In the genomic region with DNA sequence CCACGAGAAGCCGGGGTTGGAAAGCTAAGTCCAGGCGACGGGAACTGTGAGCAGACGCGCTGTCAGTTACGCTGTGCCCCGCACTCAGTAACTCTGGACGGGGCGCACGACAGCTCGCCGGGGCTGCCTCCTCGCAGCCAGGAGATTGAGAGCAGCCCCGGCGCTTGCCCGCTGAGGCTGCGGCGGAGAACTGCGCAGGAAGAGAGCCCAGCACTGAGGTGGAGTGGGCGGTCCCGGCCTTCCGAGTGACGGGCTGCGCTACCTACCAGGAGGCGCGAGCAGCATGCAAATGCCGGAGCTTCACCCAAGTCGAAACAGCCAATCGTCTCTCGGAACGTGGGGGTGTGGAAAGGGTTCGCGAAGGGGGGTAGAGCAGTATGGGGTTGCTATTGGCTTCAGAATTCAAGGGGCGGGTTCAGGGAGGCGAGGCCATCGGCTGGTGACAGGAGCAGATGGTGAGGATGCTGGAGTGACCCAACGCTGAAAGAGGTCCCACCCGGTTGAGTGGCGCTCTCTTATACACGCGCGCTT, we compare ENCODE assay signal across 7 mouse cellular contexts. TPM values are rescaled to one million over a fixed set of nuclear protein-coding genes. Genes with fewer than 3 reads are reported as not detected.
DNase-seq lines count a peak whose midpoint lies in the region; ATAC-seq lines count a peak whose summit lies in the region.

Hs3st3b1 (minus strand) TSS at position 200 of the 531 bp plus-strand sequence.

- peak within 1 kb of the TSS; percentile 70 for H3K27ac ChIP-seq in embryonic facial prominence, embryonic 13.5 days
- peak within 1 kb of the TSS; percentile 84 for H3K27ac ChIP-seq in limb, embryonic 13.5 days
- H3K27ac ChIP-seq in midbrain, embryonic 15.5 days: peak within 1 kb of the TSS; percentile 61

- peak within 1 kb of the TSS; percentile 74 for H3K4me3 ChIP-seq in embryonic facial prominence, embryonic 13.5 days
- H3K4me3 ChIP-seq in limb, embryonic 13.5 days: peak within 1 kb of the TSS; percentile 80
- H3K4me3 ChIP-seq in midbrain, embryonic 15.5 days: peak within 1 kb of the TSS; percentile 60

- ATAC-seq in embryonic facial prominence, embryonic 13.5 days (ENCODE audit: insufficient number of reproducible peaks, insufficient read depth, low FRiP score, low TSS enrichment, low read depth): peak; percentile 96
- ATAC-seq in limb, embryonic 13.5 days (ENCODE audit: low FRiP score, low read depth): peak; percentile 94
- ATAC-seq in midbrain, embryonic 15.5 days (replicated peaks): peak; percentile 95

- H3K27me3 ChIP-seq in embryonic facial prominence, embryonic 13.5 days: peaks cover 70% of the 10 kb centered on the region
- H3K27me3 ChIP-seq in limb, embryonic 13.5 days: peaks cover 62% of the 10 kb centered on the region
- H3K27me3 ChIP-seq in midbrain, embryonic 15.5 days (replicated peaks): peaks cover 46% of the 10 kb centered on the region

- peak; percentile 93 for DNase-seq in adrenal gland, postnatal 25 days
- peak; percentile 92 for DNase-seq in heart, adult 8-10 months (ENCODE audit: low spot score)
- DNase-seq in kidney, adult 8-10 months: peak; percentile 93 to 97
- peak; percentile 92 to 95 for DNase-seq in spleen, adult 18-20 months

- peak within 1 kb of the TSS; percentile 87 for H3K9ac ChIP-seq in embryonic facial prominence, embryonic 13.5 days
- peak within 1 kb of the TSS; percentile 90 for H3K9ac ChIP-seq in limb, embryonic 13.5 days
- H3K9ac ChIP-seq in midbrain, embryonic 15.5 days: peak within 1 kb of the TSS; percentile 49

- peaks cover 56% of the 10 kb centered on the region for H3K4me1 ChIP-seq in embryonic facial prominence, embryonic 13.5 days
- H3K4me1 ChIP-seq in limb, embryonic 13.5 days: peaks cover 67% of the 10 kb centered on the region
- peaks cover 58% of the 10 kb centered on the region for H3K4me1 ChIP-seq in midbrain, embryonic 15.5 days

- no peaks in the 10 kb centered on the region for H3K36me3 ChIP-seq in embryonic facial prominence, embryonic 13.5 days
- no peaks in the 10 kb centered on the region for H3K36me3 ChIP-seq in limb, embryonic 13.5 days
- H3K36me3 ChIP-seq in midbrain, embryonic 15.5 days (replicated peaks): no peaks in the 10 kb centered on the region

- no peaks in the 10 kb centered on the region for H3K9me3 ChIP-seq in embryonic facial prominence, embryonic 13.5 days
- no peaks in the 10 kb centered on the region for H3K9me3 ChIP-seq in limb, embryonic 13.5 days
- H3K9me3 ChIP-seq in midbrain, embryonic 15.5 days: no peaks in the 10 kb centered on the region

- under 1% methylated on average over 43 of the region's 43 CpGs for WGBS in embryonic facial prominence, embryonic 13.5 days
- under 1% methylated on average over 43 of the region's 43 CpGs for WGBS in limb, embryonic 13.5 days
- under 1% methylated on average over 43 of the region's 43 CpGs for WGBS in midbrain, embryonic 15.5 days

- peak within 1 kb of the TSS; percentile 94 for H3K4me2 ChIP-seq in embryonic facial prominence, embryonic 13.5 days
- H3K4me2 ChIP-seq in limb, embryonic 13.5 days (replicated peaks): peak within 1 kb of the TSS; percentile 87
- H3K4me2 ChIP-seq in midbrain, embryonic 15.5 days: peak within 1 kb of the TSS; percentile 89

RNA-seq across cellular contexts. Expression of gene Hs3st3b1, which starts in this region (rescaled TPM):
- 2.1 TPM in 2 replicates for total RNA-seq in adrenal gland, postnatal 25 days (2021)
- 15.9 and 18.5 TPM in 2 replicates for polyA plus RNA-seq in embryonic facial prominence, embryonic 13.5 days (2015; fragmentation: Nextera tagmentation; extraction: Ambion mirVana)
- total RNA-seq in heart, adult 8-10 months (2022): 1 to 10 TPM in 1 of 4 experiments, under 1 TPM in 3; 0.66 to 1.0 (median 0.86) TPM
- 25.6 and 26.1 TPM in 2 replicates for polyA plus RNA-seq in limb, embryonic 13.5 days (2015; fragmentation: Nextera tagmentation; extraction: Ambion mirVana)
- polyA plus RNA-seq in midbrain, embryonic 15.5 days (2015; fragmentation: Nextera tagmentation; extraction: Ambion mirVana): 13.0 and 14.2 TPM in 2 replicates

Comparison
In these comparisons a context has a peak if more than half of its experiments do, and no peak if none do; other contexts are left out.
1. Peak in every context shown above with its lines: DNase-seq, ATAC-seq, H3K4me3 ChIP-seq and H3K27ac ChIP-seq.